25 mouse cellular contexts compared by ENCODE assay signal in the genomic region with DNA sequence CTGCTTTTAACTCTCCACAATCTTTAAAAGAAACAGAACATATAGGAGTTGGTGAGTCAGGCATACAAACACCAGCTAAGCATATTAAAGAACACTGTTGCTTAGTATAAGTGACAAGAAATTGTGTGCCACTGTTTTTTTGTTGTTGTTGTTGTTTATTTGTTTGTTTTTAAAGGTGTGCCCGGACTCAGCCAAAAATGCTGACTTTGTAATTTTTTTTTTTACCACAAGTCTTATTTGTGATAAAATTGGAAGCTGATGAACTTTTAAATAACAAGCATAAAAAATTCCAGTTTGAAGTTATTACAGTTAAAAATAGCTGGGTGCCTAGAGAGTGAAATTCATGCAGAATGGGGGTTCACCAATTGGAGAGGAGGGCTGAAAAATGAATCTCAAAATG.
"Had no signal": no experiment of that assay in that cellular context is flagged by ENCODE, and none has a peak within 500 bp of the region (broad histone marks: within the 10 kb centered on the region; RNA-seq: fewer than 3 reads in every experiment).

No protein-coding gene starts in this region.

- H3K4me3 ChIP-seq: embryonic facial prominence, embryonic 10.5 days; embryonic facial prominence, embryonic 12.5 days; embryonic facial prominence, embryonic 13.5 days; embryonic facial prominence, embryonic 15.5 days; erythroblast, embryonic 14.5 days; forebrain, embryonic 10.5 days; forebrain, embryonic 12.5 days; forebrain, embryonic 13.5 days; forebrain, embryonic 15.5 days; gastrocnemius, adult 2 months; heart, adult 2 months; heart, embryonic 10.5 days had no signal

- H3K27ac ChIP-seq: embryonic facial prominence, embryonic 10.5 days; embryonic facial prominence, embryonic 12.5 days; embryonic facial prominence, embryonic 13.5 days; embryonic facial prominence, embryonic 15.5 days; forebrain, embryonic 10.5 days; forebrain, embryonic 12.5 days; forebrain, embryonic 13.5 days; forebrain, embryonic 15.5 days; gastrocnemius, adult 2 months; heart, adult 2 months; heart, embryonic 10.5 days had no signal

- H3K9ac ChIP-seq: embryonic facial prominence, embryonic 12.5 days; embryonic facial prominence, embryonic 13.5 days; embryonic facial prominence, embryonic 15.5 days; forebrain, embryonic 12.5 days; forebrain, embryonic 13.5 days; forebrain, embryonic 15.5 days; forebrain, postnatal 0 days had no signal

- H3K27me3 ChIP-seq: embryonic facial prominence, embryonic 12.5 days; embryonic facial prominence, embryonic 13.5 days; embryonic facial prominence, embryonic 15.5 days; forebrain, embryonic 12.5 days; forebrain, embryonic 13.5 days; forebrain, embryonic 15.5 days had no signal

- H3K4me1 ChIP-seq: embryonic facial prominence, embryonic 10.5 days; embryonic facial prominence, embryonic 12.5 days; embryonic facial prominence, embryonic 15.5 days; forebrain, embryonic 10.5 days; forebrain, embryonic 12.5 days; forebrain, embryonic 13.5 days; forebrain, embryonic 15.5 days; heart, embryonic 10.5 days had no signal

- H3K4me2 ChIP-seq: embryonic facial prominence, embryonic 12.5 days; embryonic facial prominence, embryonic 13.5 days; embryonic facial prominence, embryonic 15.5 days; forebrain, embryonic 12.5 days; forebrain, embryonic 13.5 days; forebrain, embryonic 15.5 days had no signal

- H3K36me3 ChIP-seq: embryonic facial prominence, embryonic 10.5 days; embryonic facial prominence, embryonic 12.5 days; embryonic facial prominence, embryonic 13.5 days; embryonic facial prominence, embryonic 15.5 days; forebrain, embryonic 10.5 days; forebrain, embryonic 12.5 days; forebrain, embryonic 15.5 days; heart, embryonic 10.5 days had no signal

- H3K9me3 ChIP-seq: embryonic facial prominence, embryonic 10.5 days; embryonic facial prominence, embryonic 12.5 days; embryonic facial prominence, embryonic 13.5 days; embryonic facial prominence, embryonic 15.5 days; forebrain, embryonic 10.5 days; forebrain, embryonic 12.5 days; forebrain, embryonic 13.5 days; forebrain, embryonic 15.5 days; heart, embryonic 10.5 days had no signal

- ATAC-seq: forebrain, embryonic 13.5 days; forebrain, embryonic 14.5 days; forebrain, embryonic 15.5 days; forebrain, embryonic 16.5 days; forebrain, postnatal 0 days had no signal

- DNase-seq: cerebellum, adult 9-11 months; cerebellum, postnatal 10 days; cerebellum, postnatal 14 days; cerebellum, postnatal 25 days; cerebellum, postnatal 36 days; forebrain, postnatal 0 days; gastrocnemius, adult 2 months; gastrocnemius, postnatal 10 days; gastrocnemius, postnatal 14 days; gastrocnemius, postnatal 25 days; gastrocnemius, postnatal 36 days; heart, adult 18-20 months; heart, adult 2 months had no signal
